Mouse (Mus musculus): ENCODE data around the gene Sept9.
A peak's percentile ranks its signal among the peaks of the same experiment; 100 is the strongest.

The Sept9 gene

DNA sequence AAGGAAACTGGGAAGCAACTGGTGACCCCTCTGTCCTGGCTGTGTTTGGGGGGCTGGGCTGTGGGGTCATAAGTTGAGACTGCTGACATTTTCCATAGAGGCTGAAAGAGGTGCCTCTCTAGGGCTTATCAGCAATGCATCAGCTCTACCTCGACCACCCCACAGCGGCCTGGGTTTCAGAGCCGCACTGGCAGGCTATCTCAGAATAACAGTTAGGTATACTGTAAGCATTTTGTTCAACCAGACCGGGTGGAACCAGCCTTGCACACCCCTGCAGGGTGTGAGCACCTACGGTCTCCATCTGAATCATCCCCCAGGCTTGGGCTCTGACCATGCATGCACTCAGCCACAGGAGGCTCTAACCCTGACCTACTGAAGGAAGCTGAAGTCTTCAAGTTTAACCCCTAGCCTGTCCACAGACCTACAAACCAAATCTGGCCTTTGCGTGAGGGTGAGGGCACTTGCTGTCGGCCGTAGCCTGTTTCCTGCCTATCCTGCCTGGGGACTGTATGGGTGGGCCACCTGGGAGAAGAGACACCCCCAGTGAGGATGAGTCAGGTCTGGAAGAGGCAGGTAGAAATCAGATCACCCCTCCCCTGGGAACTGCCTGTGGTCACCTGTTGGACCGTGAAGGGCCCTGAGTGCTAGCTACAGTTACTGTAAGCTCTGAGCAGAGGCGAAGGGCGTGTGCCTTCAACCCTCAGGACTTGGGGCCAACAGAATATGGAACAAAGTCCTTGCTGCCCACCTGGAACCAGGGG is 151.2 kb downstream of the Sept9 start:
- peak; percentile 38 to 41 for DNase-seq

- no peak for DNase-seq
Observed at GRCm38 (mm10) chr11:117353126-117353525, 153.7 kb downstream of the Sept9 start.

- no peak for DNase-seq
Observed at GRCm38 (mm10) chr11:117354107-117354506, 154.6 kb downstream of the Sept9 start.

GRCm38 (mm10) chr11:117356937-117357336 is 157.5 kb downstream of the Sept9 start:
- peak in 1 of 2 experiments; percentile 17 for DNase-seq

DNA sequence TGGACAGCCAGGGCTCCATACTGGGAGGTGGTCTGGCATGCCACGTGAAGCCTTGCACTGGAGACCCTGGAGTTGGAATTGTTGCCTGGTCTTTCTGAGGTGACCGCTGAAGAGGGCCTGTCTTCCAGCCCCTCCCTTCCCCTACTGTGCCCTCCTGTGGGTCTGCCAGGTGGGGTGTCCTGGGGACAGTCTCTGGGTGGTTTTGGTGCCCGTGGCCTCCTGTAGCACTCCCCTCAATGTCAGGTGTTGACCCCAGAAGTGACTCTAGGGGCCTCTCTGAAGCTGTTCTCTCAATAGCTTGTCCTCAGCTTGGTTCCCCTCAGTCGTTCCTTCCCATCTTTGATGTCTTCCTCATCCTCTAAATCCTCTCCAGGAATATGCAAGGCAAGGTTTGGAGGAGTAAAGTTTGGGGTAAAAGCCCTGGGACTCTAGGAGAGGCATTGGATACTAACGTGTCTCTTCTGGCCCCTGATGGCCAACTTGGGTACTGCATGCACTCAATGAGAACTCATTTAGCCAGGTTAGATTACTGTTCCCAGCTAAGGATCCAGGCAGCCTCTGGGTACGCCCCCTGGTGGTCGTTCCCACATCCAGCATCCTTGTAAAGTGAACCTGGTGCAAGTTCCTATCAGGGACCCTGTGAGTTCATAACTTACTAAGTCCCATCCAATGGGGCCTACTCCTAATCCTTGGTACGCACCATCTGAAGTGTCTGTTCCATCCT is 158.6 kb downstream of the Sept9 start:
- peak; percentile 92 to 96 for DNase-seq

- peak in 1 of 2 experiments; percentile 53 for DNase-seq
Observed at GRCm38 (mm10) chr11:117359161-117359560, 159.7 kb downstream of the Sept9 start.

- peak; percentile 75 to 78 for DNase-seq
Observed at GRCm38 (mm10) chr11:117359870-117360269, 160.4 kb downstream of the Sept9 start.

- peak in 1 of 2 experiments; percentile 53 for DNase-seq
Observed at GRCm38 (mm10) chr11:117360561-117360960, 161.1 kb downstream of the Sept9 start.

DNA sequence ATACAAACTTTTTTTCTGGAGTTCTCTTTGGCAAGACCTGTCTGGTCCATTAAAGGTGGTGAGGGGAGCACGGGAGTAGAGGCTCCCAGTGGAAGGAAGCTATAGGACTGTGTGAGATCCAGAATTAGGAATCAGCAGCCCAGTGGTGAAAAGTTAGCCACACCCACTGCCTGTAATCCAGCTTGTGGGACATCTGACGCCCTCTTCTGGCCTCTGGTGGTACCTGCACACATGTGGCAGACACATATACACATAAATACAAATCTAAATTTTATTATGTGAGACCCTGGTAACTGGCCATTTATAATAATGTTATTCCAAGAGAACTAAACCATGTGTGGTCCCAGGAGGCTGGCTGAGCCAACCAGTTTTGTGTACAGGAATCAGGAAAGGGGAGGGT is 162.8 kb downstream of the Sept9 start:
- no peak for DNase-seq

DNA sequence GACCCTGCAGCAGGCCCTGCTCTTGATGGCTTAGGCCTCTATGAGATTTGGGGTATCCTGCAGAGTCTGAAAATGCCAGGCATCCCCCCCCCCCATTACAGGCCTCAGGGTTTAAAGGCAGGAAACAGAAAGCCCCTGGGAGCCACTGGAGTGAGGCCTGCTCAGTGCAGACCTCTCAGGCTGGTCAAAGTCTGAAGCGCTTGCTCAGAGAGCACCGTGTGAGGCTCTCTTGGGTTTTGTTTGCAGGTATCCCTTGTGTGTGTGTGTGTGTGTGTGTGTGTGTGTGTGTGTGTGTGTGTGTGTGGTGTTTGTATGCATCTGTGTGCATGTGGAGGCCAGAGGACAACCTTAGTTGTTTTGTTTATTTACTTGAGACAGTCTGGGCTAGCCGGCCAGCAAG is 164.5 kb downstream of the Sept9 start:
- no peak for DNase-seq

- no peak for DNase-seq
Observed at GRCm38 (mm10) chr11:117366426-117366825, 167.0 kb downstream of the Sept9 start.

DNA sequence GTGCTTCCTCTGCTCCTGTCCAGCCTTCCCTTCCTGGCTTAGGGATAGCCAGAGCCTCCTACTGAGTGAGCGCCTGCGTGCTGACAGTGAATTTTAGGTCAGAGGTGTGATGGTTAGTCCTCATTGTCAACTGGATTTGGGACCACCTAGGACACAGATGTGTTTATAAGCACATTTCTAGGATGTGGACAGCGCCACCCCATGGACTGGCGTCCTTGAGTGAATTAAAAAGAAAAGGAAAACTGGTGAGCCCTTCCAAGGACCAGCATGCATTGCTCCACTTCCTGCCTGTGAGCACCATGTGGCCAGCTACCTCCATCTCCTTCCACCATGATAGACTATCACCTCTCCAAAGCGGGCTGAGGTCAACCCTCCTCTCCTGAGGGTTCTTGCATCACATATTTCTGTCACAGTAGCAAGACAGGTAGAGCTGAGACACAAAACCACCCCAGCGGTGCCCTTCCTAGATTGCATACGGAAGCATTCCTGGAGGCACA is 167.4 kb downstream of the Sept9 start:
- no peak for DNase-seq

GRCm38 (mm10) chr11:117367937-117368336 is 168.5 kb downstream of the Sept9 start:
- DNase-seq = no peak

DNA sequence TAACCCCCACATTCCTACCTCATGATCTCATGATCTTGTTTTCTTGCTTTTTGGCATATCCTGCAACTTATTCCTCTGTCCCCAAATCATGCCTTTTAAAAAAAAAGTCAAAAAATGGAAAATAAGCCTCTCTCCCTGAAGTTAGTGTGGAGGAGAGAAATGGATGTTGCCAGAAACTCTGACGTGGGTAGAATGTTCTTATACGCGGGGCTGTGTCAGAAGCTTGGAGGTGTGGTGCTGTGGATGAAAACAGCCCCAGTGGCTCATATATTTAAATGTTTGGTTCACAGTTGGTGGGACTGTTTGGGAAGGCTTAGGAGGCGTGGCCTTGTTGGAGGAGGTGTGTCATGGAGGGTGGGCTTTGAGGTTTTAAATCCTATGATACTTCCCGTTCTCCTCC is 169.9 kb downstream of the Sept9 start:
- no peak for DNase-seq

DNA sequence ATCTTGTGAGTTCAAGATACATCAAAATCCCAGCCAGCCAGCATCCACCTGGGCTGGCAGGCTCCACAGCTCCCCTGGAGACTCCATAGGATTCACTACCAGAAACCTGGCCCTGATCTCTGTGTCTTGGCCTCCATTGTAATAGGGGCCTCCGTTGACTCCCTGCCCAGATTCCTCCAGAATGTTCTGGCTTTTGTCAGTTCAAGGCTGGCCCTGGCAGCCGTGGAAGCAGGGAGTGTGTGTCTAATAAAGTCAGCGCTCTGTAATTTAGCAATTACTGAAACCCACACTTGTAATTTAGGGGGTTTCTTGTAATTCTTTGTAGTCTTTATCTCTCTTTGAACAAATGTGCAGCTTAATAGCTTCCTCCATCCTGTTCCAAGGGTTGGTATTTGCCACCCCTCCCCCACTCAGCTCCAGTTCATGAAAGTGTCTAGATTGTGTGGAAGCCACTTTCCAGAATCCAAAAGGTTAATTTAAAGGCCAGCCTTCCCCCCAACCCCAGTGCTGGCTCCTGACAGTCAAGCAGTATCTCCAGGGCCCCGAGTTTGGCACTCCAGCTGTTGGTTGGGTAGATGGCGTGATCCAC is 170.9 kb downstream of the Sept9 start:
- no peak for DNase-seq

DNA sequence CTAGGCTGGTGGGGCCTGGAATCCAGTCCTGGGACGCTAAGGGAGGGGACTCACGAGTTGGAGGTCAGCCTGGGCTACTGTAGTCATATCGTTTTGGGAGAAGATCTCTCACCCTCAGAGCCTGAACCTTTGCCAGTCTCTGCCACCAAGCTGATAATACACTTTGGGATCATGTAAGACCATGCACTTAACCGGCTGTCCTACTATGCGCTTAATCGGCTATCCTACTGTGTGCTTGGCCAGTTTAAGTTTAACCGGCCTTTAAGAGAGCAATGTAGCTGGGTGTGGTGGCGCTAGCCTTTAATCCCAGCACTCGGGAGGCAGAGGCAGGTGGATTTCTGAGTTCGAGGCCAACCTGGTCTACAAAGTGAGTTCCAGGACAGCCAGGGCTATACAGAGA is 173.1 kb downstream of the Sept9 start:
- DNase-seq = no peak

DNA sequence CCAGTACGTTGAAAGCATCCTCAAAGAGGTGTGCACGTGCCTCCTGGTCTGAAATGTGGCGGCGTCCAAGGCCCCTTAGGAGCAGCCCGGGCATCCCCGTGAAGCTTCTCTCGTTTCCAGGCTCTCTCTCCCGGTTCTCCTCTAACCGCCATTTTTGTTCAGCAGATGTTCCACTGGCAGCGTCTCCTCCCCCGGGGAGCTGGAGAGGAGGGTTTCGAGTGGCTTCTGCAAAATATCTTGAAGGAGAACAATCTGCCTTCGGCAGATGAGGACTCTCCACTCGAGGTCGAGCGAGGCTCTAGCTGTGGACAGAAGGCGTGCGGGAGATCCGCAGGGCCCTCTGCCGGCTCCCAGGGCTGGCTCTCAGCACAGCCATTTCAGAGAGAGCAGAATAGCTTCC is 173.7 kb downstream of the Sept9 start:
- DNase-seq = no peak

GRCm38 (mm10) chr11:117373870-117374269 is 174.4 kb downstream of the Sept9 start:
- no peak for DNase-seq

- DNase-seq = no peak
Observed at GRCm38 (mm10) chr11:117374288-117374687, 174.8 kb downstream of the Sept9 start.

GRCm38 (mm10) chr11:117379774-117380173 is 180.3 kb downstream of the Sept9 start:
- no peak for DNase-seq

DNA sequence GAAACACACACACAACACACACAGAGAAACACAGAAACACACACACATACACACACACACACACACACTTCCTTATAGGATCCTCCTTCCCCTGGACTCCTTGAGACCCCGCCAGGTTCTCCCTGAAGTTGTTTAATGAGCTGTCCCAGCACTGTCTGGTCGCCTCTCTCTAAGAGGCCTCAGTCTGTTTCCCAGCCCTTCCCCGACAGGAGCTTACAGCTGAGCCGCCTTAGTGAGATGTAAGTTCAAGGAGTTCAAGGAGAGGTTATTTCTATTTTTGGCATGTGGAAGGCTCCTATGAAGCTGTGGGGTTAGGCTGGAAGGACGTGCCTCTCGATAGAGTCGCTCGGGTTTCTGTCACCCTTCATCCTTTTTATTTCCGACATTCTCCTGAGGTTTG is 184.8 kb downstream of the Sept9 start:
- no peak for DNase-seq

- DNase-seq = peak; percentile 63 to 71
Observed at GRCm38 (mm10) chr11:117384897-117385296, 185.4 kb downstream of the Sept9 start.

GRCm38 (mm10) chr11:117385331-117386103 is 186.1 kb downstream of the Sept9 start:
- no peak for DNase-seq

Data from thymus, postnatal 36 days (tissue).